Mouse (Mus musculus) E14TG2a.4 (cell line): Measurements from ENCODE around the gene Itpr2.

ENCODE experiments used
- CTCF ChIP-seq: conservative IDR thresholded peaks from 2 replicates; pipeline ENCODE4 v1.5.1; 2014; ENCODE audit warnings: low read length
- NANOG ChIP-seq: IDR thresholded peaks from 2 replicates; pipeline ENCODE4 v1.6.1; 2014; ENCODE audit warnings: borderline replicate concordance, low read length, mixed read lengths
- POU5F1 ChIP-seq: IDR thresholded peaks from 2 replicates; pipeline ENCODE4 v1.6.1; 2014; ENCODE audit warnings: low read length, borderline replicate concordance

GRCm38 (mm10) chr6:146316415-146316814, 185.6 kb downstream of the Itpr2 start:
- TF ChIP-seq CTCF: no peak
- TF ChIP-seq POU5F1: no peak
- TF ChIP-seq NANOG: no peak
